Mouse (Mus musculus): Measurements from ENCODE around the gene Il22ra1. TPM values are rescaled to one million over a fixed set of nuclear protein-coding genes. Genes with fewer than 3 reads are reported as not detected.

Gene Il22ra1
- polyA plus RNA-seq, 1 experiment from 2014 or later: not detected

DNA sequence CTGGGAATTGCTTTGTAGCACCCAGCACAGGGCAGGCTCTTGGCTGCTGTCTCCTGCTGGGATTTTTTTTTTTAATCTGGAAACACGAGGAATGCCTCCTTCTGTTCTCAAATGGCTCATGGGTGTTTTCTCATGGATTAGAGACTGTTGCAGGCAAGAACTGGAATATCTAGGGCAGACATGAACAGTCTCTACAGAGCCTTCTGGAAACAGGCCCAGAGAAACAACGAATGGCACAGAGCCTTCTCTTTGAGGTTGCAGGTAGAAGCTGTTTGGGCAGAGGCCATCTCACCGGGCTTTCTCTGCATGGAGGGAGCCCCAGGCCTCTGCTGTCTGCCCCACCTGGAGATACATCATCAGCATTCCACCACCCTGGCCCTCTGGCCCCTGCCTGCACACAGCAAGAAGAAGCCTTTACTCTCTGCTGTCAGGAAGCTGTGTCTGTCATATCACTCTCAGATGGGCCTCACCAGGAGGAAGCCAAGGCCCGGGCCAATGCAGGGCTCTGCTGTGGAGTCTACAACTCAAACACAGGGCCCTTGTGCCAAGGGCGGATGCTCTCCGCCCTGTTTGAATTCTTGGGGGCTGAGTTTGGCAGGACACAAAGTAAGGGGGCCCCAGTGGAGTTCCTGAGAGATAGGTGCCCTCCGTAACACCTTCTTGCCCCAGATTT lies 24.3 kb downstream of the Il22ra1 start:
- H3K4me3 ChIP-seq (ENCODE audit: low read depth, low read length): no peak overlapping the region
- no peak overlapping the region for H3K4me2 ChIP-seq (ENCODE audit: low read depth, low read length)
- no peaks in the 10 kb centered on the region for H3K36me3 ChIP-seq (replicated peaks; ENCODE audit: control insufficient read depth, insufficient read depth, low read depth, low read length)
- H3K9ac ChIP-seq (replicated peaks; ENCODE audit: low read length): no peak overlapping the region
- H3K9me3 ChIP-seq (replicated peaks; ENCODE audit: control insufficient read depth, low read length): no peaks in the 10 kb centered on the region
- no peak overlapping the region for H3K27ac ChIP-seq (replicated peaks; ENCODE audit: low read depth, low read length)
- WGBS: 80% methylated on average over 7 of the region's 7 CpGs
- H3K4me1 ChIP-seq (ENCODE audit: control insufficient read depth, insufficient read depth, low read length): no peaks in the 10 kb centered on the region
- no peak for DNase-seq (ENCODE audit: low spot score)
- no peaks in the 10 kb centered on the region for H3K27me3 ChIP-seq (ENCODE audit: control insufficient read depth, insufficient read depth, low read length)
- no peak for ATAC-seq (replicated peaks; ENCODE audit: insufficient number of reproducible peaks, low FRiP score, low TSS enrichment, low read depth)

GRCm38 (mm10) chr4:135752779-135753164 lies 24.8 kb downstream of the Il22ra1 start:
- DNase-seq (ENCODE audit: low spot score): no peak
- Histone ChIP-seq H3K4me1 (ENCODE audit: control insufficient read depth, insufficient read depth, low read length) (no peaks in the 10 kb centered on the region), H3K4me2 (ENCODE audit: low read depth, low read length) (no peak overlapping the region), H3K4me3 (ENCODE audit: low read depth, low read length) (no peak overlapping the region), H3K9ac (replicated peaks; ENCODE audit: low read length) (no peak overlapping the region), H3K27me3 (ENCODE audit: control insufficient read depth, insufficient read depth, low read length) (no peaks in the 10 kb centered on the region), H3K27ac (replicated peaks; ENCODE audit: low read depth, low read length) (no peak overlapping the region), H3K36me3 (replicated peaks; ENCODE audit: control insufficient read depth, insufficient read depth, low read depth, low read length) (no peaks in the 10 kb centered on the region), H3K9me3 (replicated peaks; ENCODE audit: control insufficient read depth, low read length) (no peaks in the 10 kb centered on the region)
- no peak for ATAC-seq (replicated peaks; ENCODE audit: insufficient number of reproducible peaks, low FRiP score, low TSS enrichment, low read depth)
- WGBS: 89% methylated on average over 8 of the region's 8 CpGs

GRCm38 (mm10) chr4:135758331-135758730 lies 30.4 kb downstream of the Il22ra1 start:
- Histone ChIP-seq H3K9ac (replicated peaks; ENCODE audit: low read length) (no peak overlapping the region), H3K27ac (replicated peaks; ENCODE audit: low read depth, low read length) (no peak overlapping the region), H3K9me3 (replicated peaks; ENCODE audit: control insufficient read depth, low read length) (no peaks in the 10 kb centered on the region), H3K4me1 (ENCODE audit: control insufficient read depth, insufficient read depth, low read length) (no peaks in the 10 kb centered on the region), H3K4me2 (ENCODE audit: low read depth, low read length) (no peak overlapping the region), H3K4me3 (ENCODE audit: low read depth, low read length) (no peak overlapping the region), H3K36me3 (replicated peaks; ENCODE audit: control insufficient read depth, insufficient read depth, low read depth, low read length) (no peaks in the 10 kb centered on the region), H3K27me3 (ENCODE audit: control insufficient read depth, insufficient read depth, low read length) (no peaks in the 10 kb centered on the region)
- DNase-seq (ENCODE audit: low spot score): peak; percentile 57
- 26% methylated on average over 4 of the region's 4 CpGs for WGBS
- no peak for ATAC-seq (replicated peaks; ENCODE audit: insufficient number of reproducible peaks, low FRiP score, low TSS enrichment, low read depth)

- Histone ChIP-seq H3K9me3 (replicated peaks; ENCODE audit: control insufficient read depth, low read length) (no peaks in the 10 kb centered on the region), H3K27me3 (ENCODE audit: control insufficient read depth, insufficient read depth, low read length) (no peaks in the 10 kb centered on the region), H3K4me1 (ENCODE audit: control insufficient read depth, insufficient read depth, low read length) (no peaks in the 10 kb centered on the region), H3K9ac (replicated peaks; ENCODE audit: low read length) (no peak overlapping the region; the same call in 1 of the 2 replicates), H3K4me3 (ENCODE audit: low read depth, low read length) (no peak overlapping the region), H3K27ac (replicated peaks; ENCODE audit: low read depth, low read length) (no peak overlapping the region), H3K36me3 (replicated peaks; ENCODE audit: control insufficient read depth, insufficient read depth, low read depth, low read length) (no peaks in the 10 kb centered on the region), H3K4me2 (ENCODE audit: low read depth, low read length) (no peak overlapping the region)
- WGBS: 36% methylated on average over 6 of the region's 6 CpGs
- ATAC-seq (replicated peaks; ENCODE audit: insufficient number of reproducible peaks, low FRiP score, low TSS enrichment, low read depth) (no peak), DNase-seq (ENCODE audit: low spot score) (no peak)
Observed at GRCm38 (mm10) chr4:135758825-135759224, 30.9 kb downstream of the Il22ra1 start.

DNA sequence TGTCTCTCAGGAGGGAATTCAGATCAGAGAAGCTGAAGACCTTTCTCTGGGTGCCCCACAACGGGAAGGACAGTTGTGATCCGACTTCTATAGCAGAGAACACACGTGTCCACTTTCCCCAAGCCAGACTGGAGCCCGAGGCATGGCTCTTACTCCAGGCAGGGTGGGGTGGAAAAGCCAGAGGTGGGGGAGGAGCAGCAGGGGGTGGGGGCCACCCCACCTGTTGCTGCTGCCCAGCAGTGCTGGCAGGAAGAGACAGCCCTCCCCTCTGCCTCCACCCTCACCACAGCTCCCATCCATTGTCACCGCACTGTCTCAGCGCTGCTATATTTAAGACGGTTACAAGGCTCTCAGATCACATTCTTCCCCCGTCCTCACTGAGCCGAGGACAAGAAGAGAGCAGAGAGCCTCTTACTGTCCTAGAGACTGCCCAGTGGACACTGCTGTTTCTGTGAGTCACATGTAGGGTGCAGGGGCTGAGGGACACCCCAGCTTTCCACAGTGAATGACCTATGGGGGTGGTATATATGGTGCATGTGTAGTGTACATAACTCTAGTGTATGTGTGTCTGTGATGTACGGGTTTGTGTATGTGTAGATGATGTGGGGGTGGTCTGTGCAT lies 31.5 kb downstream of the Il22ra1 start, which contains the start of gene Myom3:
Myom3 (plus strand) TSS at position 360 of the 621 bp plus-strand sequence.
- H3K27ac ChIP-seq (replicated peaks; ENCODE audit: low read depth, low read length): no peak within 1 kb of the TSS
- ATAC-seq (replicated peaks; ENCODE audit: insufficient number of reproducible peaks, low FRiP score, low TSS enrichment, low read depth): no peak
- no peaks in the 10 kb centered on the region for H3K27me3 ChIP-seq (ENCODE audit: control insufficient read depth, insufficient read depth, low read length)
- WGBS: 57% methylated on average over 10 of the region's 10 CpGs
- H3K9me3 ChIP-seq (replicated peaks; ENCODE audit: control insufficient read depth, low read length): no peaks in the 10 kb centered on the region
- no peak within 1 kb of the TSS for H3K4me3 ChIP-seq (ENCODE audit: low read depth, low read length)
- no peaks in the 10 kb centered on the region for H3K36me3 ChIP-seq (replicated peaks; ENCODE audit: control insufficient read depth, insufficient read depth, low read depth, low read length)
- H3K4me2 ChIP-seq (ENCODE audit: low read depth, low read length): no peak within 1 kb of the TSS
- H3K9ac ChIP-seq (replicated peaks; ENCODE audit: low read length): no peak within 1 kb of the TSS; the same call in 1 of the 2 replicates
- H3K4me1 ChIP-seq (ENCODE audit: control insufficient read depth, insufficient read depth, low read length): no peaks in the 10 kb centered on the region
- no peak for DNase-seq (ENCODE audit: low spot score)

DNA sequence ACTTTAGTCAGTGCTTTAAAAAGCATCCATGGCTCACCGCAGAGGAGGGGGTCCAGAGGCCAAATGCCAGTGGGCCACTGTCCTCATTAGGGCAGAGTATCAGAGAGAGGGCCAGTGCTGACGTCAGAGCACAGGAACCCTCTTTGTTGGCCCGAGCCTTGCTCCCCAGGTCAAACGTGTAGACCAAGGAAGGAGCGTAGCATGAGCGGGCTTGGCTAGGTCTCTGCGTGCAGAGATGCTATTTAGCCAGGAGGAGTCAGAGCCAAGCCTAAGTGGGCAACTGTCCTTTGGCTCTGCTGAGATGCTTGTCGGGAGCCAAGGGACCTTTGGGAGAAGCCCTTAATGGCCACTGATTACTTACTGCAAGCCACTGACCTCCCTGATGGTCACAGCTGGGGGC lies 33.1 kb downstream of the Il22ra1 start:
- no peak overlapping the region for H3K9ac ChIP-seq (replicated peaks; ENCODE audit: low read length)
- H3K36me3 ChIP-seq (replicated peaks; ENCODE audit: control insufficient read depth, insufficient read depth, low read depth, low read length): no peaks in the 10 kb centered on the region
- no peak overlapping the region for H3K27ac ChIP-seq (replicated peaks; ENCODE audit: low read depth, low read length)
- 65% methylated on average over 8 of the region's 8 CpGs for WGBS
- H3K4me1 ChIP-seq (ENCODE audit: control insufficient read depth, insufficient read depth, low read length): no peaks in the 10 kb centered on the region
- no peak overlapping the region for H3K4me2 ChIP-seq (ENCODE audit: low read depth, low read length)
- no peaks in the 10 kb centered on the region for H3K27me3 ChIP-seq (ENCODE audit: control insufficient read depth, insufficient read depth, low read length)
- ATAC-seq (replicated peaks; ENCODE audit: insufficient number of reproducible peaks, low FRiP score, low TSS enrichment, low read depth) (no peak), DNase-seq (ENCODE audit: low spot score) (no peak)
- H3K9me3 ChIP-seq (replicated peaks; ENCODE audit: control insufficient read depth, low read length): no peaks in the 10 kb centered on the region
- H3K4me3 ChIP-seq (ENCODE audit: low read depth, low read length): no peak overlapping the region

GRCm38 (mm10) chr4:135761569-135761968 lies 33.6 kb downstream of the Il22ra1 start:
- DNase-seq (ENCODE audit: low spot score): no peak
- no peak overlapping the region for H3K9ac ChIP-seq (replicated peaks; ENCODE audit: low read length)
- H3K4me1 ChIP-seq (ENCODE audit: control insufficient read depth, insufficient read depth, low read length): no peaks in the 10 kb centered on the region
- 82% methylated on average over 7 of the region's 7 CpGs for WGBS
- no peak overlapping the region for H3K4me3 ChIP-seq (ENCODE audit: low read depth, low read length)
- H3K4me2 ChIP-seq (ENCODE audit: low read depth, low read length): no peak overlapping the region
- no peak for ATAC-seq (replicated peaks; ENCODE audit: insufficient number of reproducible peaks, low FRiP score, low TSS enrichment, low read depth)
- H3K27me3 ChIP-seq (ENCODE audit: control insufficient read depth, insufficient read depth, low read length): no peaks in the 10 kb centered on the region
- H3K9me3 ChIP-seq (replicated peaks; ENCODE audit: control insufficient read depth, low read length): no peaks in the 10 kb centered on the region
- H3K36me3 ChIP-seq (replicated peaks; ENCODE audit: control insufficient read depth, insufficient read depth, low read depth, low read length): no peaks in the 10 kb centered on the region
- H3K27ac ChIP-seq (replicated peaks; ENCODE audit: low read depth, low read length): no peak overlapping the region

GRCm38 (mm10) chr4:135762251-135762906 lies 34.4 kb downstream of the Il22ra1 start:
- Histone ChIP-seq H3K36me3 (replicated peaks; ENCODE audit: control insufficient read depth, insufficient read depth, low read depth, low read length) (no peaks in the 10 kb centered on the region), H3K4me3 (ENCODE audit: low read depth, low read length) (peak overlapping the region; percentile 16), H3K9ac (replicated peaks; ENCODE audit: low read length) (0 out of 2 replicates have a peak overlapping the region, but pooled peaks have one; percentile 28), H3K27ac (replicated peaks; ENCODE audit: low read depth, low read length) (no peak overlapping the region), H3K4me1 (ENCODE audit: control insufficient read depth, insufficient read depth, low read length) (no peaks in the 10 kb centered on the region), H3K4me2 (ENCODE audit: low read depth, low read length) (peak overlapping the region; percentile 41), H3K27me3 (ENCODE audit: control insufficient read depth, insufficient read depth, low read length) (no peaks in the 10 kb centered on the region), H3K9me3 (replicated peaks; ENCODE audit: control insufficient read depth, low read length) (no peaks in the 10 kb centered on the region)
- DNase-seq (ENCODE audit: low spot score) (peak; percentile 78), ATAC-seq (replicated peaks; ENCODE audit: insufficient number of reproducible peaks, low FRiP score, low TSS enrichment, low read depth) (peak; percentile 72)
- WGBS: 11% methylated on average over 19 of the region's 19 CpGs

Measured in embryonic facial prominence, embryonic 11.5 days (tissue).